Mouse (Mus musculus): ENCODE data around the gene Rbfox3. TPM values are rescaled to one million over a fixed set of nuclear protein-coding genes. Genes with fewer than 3 reads are reported as not detected.
A peak's percentile ranks its signal among the peaks of the same experiment; 100 is the strongest.

Rbfox3 gene
- total RNA-seq, 2 experiments from 2014 or later, result 350 to 371 TPM

DNA sequence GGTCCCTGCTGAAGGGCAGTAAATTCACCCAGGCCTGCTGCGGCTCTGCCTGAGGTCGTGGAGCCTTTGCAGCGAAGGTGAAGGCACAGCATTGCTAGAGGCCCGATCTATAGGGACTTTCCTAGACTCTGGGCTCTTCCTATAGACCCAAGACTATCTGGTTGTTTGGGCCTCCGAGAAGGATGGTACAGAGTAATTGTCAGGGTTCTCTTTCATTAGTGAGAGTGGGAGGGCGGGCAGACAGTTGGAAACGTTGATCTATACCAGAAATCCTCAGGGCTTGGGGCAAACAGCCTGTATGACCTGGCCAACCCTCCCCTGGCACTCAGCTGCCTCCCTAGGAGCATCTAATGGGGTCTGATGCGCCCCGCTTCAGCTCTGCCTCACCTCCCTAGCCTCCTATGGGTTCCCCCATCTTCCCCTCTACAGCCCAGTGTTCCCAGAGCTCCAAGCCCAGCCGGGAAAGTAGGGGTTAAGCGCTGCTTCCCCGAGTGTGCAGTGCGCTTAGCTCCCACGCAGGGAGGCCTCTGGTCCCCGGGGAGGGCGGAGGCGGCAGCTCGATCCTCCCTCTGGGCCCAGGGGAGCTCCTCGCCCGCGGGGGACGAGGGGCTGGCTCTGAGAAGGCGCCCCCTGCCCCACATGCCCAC lies 4.5 kb downstream of the Rbfox3 start:
- DNase-seq (ENCODE audit: low spot score in 2 of 2), result peak; percentile 69 to 81
- intact Hi-C loops (cut with DNase I), result loop anchor here (5.0 kb wide), 2 partner anchors 45 to 165 kb away; no protein-coding TSS in a partner anchor

DNA sequence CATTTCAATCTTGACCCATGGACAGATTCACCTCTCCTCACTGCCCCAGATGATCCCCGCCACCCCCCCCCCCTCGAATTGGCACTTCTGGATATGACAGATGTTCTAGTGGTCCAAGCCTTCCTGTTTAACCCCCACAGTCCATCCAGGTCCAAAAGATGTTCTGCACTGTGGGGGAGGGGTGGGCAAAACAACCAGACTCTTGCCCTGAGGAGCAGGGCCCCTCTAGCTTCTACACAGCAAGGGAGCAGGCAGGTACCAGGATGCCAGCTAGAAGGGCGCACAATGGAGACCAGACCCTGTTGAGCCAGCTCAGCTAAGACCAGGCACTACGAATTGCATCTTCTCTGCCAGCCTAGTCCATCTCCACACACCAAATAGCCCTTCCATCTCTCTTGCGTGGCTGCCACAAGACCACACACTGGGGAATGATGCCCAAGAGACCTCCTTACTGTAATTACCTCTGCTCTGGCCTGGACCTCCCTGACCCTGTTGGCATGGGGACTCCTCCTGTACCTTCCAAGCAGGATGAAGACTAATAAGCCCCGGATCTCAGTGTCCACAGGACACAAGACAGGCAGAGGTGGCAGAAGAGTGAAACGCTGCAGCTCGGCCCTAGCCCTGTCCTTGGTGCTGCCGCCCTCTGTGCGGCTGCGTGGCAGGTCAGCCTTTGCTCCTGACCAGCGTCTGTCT lies 5.1 kb downstream of the Rbfox3 start:
- intact Hi-C loops (cut with DNase I), result loop anchor here (5.0 kb wide), 2 partner anchors 44 to 164 kb away; no protein-coding TSS in a partner anchor
- peak; percentile 15 to 44 for DNase-seq (ENCODE audit: low spot score in 2 of 2)

DNA sequence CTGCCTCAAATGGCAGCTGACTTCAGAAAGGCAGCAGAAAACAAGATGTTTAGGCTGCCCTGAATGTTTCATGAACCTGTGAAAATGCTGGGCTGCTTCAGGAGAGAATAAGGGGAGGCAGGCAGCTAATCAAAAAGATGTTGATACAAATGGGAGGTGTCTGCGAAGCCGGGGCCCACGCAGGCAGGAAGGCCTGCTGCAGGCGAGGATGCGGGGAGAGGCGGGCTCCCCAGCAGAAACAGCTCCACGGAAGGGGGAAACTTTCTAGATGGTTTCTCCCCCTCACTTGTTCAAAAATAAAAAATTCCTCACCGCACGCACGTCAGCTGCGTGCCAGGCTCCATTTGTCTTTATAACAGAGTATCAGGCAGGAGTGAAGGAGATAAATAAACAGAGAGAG lies 5.7 kb downstream of the Rbfox3 start:
- intact Hi-C loops (cut with DNase I), result loop anchor here (5.0 kb wide), 2 partner anchors 43 to 163 kb away; no protein-coding TSS in a partner anchor
- DNase-seq (ENCODE audit: low spot score in 2 of 2), result peak; percentile 75 to 84

DNA sequence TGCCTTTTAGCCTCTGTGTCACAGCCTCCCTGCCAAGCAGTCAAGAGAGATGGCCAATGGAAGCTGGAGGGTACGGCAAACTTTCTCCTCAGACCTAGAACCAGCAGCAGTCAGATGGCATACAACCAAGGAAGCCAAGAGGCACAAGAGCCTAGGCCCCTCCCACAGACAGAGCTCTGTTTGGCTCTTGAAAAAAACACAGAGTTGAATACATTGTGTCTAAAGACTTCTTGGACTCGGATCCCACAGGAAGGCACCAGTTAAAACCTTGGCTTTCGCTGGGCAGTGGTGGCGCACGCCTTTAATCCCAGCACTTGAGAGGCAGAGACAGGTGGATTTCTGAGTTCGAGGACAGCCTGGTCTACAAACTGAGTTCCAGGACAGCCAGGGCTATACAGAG lies 7.1 kb downstream of the Rbfox3 start:
- intact Hi-C loops (cut with DNase I), result no loop called here
- DNase-seq (ENCODE audit: low spot score in 2 of 2), result no peak

DNA sequence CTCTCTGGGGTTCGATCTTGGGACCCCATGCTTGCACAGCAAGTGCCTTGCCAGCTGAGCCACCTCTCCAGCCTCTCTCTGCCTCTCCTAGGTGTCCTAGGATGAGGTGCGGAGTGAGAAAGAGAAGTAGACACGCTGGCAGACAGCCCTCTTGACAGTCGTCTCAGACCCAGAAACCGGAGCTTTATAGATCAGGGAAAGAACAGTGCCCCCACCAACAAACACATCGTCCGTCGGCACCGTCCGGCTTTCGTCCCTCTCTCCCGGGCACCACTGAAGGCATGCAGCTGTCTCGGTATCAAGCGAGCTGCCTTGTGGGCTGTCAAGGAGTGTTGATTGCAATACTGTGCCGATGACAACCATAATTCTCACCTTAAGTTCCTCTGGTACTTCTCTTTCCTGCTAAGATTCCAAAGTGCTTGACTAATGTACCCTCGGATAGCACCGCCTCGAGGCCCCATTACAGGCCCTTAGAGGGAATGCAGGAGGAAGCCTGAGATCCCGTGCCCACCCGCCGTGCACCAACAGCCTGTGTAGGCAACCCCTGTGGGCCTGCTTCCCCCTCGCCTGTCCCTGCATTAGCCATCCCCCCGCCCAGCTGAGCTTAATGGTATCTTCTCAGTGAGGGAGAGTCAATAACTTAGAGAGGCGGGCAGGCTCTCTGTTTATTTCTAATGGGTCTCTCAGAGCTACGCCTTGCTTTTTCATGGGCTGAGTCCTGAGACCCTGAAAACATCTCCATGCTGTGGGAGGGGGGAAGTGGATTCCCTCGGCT lies 11.4 kb downstream of the Rbfox3 start:
- intact Hi-C loops (cut with DNase I), result no loop called here

DNA sequence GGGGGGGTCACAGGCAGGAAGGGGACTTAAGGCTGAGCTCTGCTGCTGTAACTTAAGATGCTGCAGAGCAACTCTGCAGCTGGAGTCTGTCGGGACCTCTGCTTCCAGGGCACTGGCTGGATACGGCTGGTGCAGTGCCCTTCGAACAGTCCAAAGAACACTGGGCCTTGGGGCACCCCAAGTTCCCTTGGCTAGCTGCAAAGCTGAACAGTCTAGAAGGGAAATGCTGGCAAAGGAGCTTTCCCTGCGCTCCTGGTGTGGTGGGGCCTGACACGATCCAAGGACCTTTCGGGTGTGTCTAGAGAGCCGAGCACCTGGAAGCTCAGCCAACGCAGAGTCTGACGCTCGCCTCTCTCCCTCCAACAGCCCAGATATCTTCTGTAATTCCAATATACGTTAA lies 12.8 kb downstream of the Rbfox3 start:
- intact Hi-C loops (cut with DNase I), result no loop called here
- DNase-seq (ENCODE audit: low spot score in 2 of 2), result peak in 1 of 2 experiments; percentile 25

More for the DNA sequence above, 11.4 kb downstream of the Rbfox3 start:
- no peak for DNase-seq (ENCODE audit: low spot score in 2 of 2)

DNA sequence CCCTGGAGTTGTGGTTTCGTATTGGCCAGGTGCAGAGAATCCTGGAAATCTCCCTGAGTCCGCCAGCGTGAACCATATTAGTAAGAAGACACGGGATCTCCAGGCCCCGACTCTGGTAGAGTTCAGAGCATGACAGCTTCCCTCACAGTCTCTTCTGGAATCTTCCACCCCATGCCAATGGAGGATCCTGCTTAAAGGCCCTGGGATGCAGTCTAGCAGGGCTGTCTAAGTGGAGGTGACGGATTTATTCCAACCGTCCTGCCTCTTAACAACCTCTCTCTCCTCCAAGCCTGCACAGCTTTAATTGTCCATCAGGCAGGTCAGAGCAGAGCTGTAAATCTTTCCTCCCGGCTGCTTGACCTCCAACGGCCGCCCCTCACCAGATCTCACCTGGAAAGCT lies 13.2 kb downstream of the Rbfox3 start:
- intact Hi-C loops (cut with DNase I), result no loop called here
- no peak for DNase-seq (ENCODE audit: low spot score in 2 of 2)

DNA sequence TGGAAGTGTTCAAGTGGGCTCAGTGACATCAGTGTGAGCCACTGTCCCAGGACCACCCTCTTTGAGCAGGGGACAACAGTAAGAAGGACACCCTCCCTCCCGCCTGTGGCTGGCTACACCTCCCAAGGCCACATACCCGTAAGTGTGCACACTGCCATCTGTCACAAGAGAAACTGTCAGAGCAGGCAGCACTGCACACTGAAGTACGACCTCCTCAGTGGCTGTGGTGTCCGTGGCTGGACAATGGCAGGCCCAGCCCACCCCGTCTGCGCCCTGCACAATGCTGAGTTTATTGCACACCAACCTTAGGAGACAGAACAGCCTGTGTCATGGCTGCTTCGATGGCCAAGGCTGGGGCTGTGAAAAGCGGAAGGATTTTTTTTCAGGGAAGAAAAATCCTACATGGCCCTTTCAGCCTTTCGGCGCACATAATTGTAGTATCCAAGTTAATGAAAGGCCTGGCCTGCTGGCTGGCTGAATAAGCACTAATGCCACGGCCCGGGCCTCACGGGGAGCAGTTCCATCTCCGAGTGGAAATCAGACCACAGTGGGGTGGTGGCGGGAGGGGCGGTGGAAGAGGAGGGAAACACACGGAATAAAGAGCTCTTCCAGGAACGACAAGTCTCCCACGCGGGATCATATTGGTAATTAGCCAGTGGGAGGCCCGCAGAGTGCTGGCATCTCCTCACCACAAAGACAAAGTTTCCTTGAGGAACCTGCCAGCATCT lies 14.1 kb downstream of the Rbfox3 start:
- intact Hi-C loops (cut with DNase I), result no loop called here
- DNase-seq (ENCODE audit: low spot score in 2 of 2), result peak; percentile 41 to 55

DNA sequence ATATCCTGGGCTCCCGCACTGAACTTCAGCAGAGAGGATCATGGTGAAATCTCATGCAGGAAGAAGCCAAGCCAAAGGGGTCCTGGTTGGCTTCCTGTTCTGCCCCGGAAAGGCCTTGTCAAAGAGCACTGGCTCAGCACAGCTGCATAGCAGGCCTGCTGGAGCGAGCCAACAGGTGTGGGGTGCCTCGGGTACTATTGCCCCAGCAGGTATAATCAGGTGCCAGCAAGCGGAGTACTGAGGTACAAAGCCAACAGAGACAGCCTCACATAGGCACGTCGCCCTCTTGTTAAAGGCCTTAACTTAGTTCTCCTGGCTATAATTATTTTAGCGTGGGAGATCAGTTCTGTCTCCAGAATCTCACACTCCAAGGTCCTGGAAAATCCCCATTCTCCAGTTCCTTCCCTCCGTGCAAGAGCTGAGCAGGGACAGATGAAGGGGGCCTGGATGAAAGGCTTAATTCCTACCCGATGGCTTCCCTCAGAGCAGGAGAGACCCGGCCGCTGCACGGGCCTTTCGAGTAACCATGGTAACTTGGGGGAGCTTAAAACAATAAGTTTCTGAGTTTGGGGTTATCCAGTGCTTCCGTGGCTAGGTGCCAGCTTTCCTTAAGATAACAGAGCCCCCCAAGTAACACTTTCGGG lies 15.2 kb downstream of the Rbfox3 start:
- intact Hi-C loops (cut with DNase I), result no loop called here
- DNase-seq (ENCODE audit: low spot score in 2 of 2), result peak; percentile 47 to 57

DNA sequence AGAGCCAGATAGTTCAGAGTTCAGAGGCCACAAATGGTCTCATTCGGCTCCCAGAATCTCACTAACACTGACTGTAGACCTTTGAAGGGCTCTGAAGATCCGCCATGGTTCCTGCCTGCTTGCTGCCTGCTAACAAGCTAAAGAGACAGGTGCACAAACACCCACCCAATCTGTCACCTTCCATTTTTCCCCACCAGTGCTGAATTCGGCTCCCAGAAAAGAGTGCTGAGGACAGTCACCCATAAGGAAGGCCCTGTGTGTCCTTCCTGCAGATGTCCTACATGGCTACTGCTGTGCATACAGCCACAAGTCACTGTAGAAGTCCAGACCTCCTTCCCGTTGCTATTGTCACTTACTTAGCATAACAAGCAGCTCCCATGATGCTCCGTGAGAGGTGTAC lies 16.6 kb downstream of the Rbfox3 start:
- peak in 1 of 2 experiments; percentile 63 for DNase-seq (ENCODE audit: low spot score in 2 of 2)
- intact Hi-C loops (cut with DNase I), result no loop called here

DNA sequence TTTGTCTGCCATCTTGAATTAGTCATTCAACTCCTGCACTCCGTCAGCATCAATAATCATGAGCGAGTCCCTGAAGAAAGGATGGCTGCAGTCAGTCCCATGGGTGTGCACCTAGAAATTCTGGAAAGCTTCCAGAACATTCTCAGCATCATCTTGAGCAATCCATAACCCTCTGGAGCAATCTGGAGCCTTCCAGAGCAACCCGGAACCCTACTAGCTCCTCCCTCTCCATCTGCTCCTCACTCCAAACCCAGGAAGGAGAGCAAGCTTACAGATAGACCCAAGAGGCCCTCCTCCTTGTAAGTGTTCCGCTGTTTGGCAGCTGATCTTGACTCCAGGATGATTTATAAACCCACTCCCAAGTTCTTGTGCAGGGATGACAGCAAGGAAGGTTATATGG lies 17.2 kb downstream of the Rbfox3 start:
- DNase-seq (ENCODE audit: low spot score in 2 of 2), result no peak
- intact Hi-C loops (cut with DNase I), result no loop called here

DNA sequence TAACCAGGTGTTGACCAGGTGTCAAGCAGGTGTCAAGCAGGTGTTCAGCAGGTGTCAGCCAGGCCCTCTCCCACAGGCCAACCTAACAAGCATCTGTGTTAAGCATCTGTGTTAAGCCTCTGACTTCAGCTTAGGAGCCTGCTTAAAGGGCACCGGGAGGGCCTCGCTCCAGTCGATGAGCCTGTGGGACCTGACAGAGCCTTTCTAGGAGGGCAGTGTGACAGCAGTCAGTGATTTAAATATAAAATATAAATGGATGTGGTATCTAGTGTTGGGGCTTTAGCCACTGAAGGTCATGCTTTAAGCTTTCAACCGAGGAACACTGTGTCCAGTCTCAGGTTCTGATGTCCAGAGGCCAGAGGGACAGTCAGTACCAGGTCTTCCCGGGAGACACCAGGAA lies 18.5 kb downstream of the Rbfox3 start:
- no peak for DNase-seq (ENCODE audit: low spot score in 2 of 2)
- intact Hi-C loops (cut with DNase I), result no loop called here

DNA sequence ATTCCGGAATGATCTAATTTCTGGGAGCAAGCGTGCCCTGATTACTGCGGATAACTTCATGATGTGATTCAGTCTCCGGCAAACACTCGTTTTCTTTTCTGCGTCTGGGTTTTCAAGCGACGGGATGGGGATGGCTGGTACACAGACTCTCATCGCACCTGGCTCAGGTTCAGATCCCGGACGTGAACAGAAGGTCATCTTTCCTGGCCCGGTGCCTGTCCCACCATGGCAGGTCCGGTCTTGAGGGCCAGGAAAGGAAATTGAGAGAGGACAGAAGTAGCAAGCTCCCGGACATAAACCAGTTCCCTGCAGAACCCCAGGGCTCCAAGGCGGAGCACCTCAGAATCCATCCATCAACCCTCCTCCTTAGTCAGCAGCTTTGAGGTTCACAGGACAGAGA lies 19.9 kb downstream of the Rbfox3 start:
- DNase-seq (ENCODE audit: low spot score in 2 of 2), result no peak
- intact Hi-C loops (cut with DNase I), result no loop called here

DNA sequence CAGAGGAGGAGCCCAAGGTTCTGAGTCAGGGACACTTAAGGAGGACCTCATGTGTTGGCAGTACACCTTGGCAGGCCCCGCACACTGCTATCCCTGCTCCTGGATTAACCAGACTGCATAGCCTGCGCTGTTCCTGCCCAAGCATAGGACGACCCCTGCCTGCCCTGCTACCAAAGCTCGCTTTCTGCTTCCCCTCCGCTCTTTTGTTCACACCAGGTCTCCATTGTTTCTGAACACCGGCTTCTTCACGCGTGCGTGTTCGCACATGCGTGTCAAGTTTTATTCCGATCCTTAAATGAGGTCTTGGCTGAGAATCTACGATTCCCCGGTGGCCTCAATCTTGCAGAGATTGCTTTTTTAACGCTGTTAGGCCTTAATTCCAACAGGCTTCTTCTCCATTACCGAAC lies 20.4 kb downstream of the Rbfox3 start:
- intact Hi-C loops (cut with DNase I), result no loop called here
- DNase-seq (ENCODE audit: low spot score in 2 of 2), result no peak

DNA sequence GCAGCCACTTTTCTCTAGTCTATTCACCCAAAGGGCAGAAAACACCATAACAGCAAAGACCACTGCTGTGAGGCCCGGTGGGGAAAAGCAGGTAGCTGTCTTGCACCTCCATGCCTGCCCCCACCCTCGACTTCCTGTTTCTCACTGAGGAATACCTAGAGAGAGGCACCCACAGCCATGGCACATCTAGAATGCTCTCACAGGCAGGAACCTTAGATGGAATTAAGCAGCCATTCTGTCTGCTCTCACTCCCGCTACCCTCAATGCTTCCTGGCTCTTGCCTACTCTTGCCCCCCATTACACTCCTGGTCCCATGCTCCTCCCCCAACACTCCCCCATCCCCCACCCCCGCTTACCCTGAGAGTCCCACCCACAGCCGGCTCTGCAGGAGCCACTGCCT lies 20.9 kb downstream of the Rbfox3 start:
- no peak for DNase-seq (ENCODE audit: low spot score in 2 of 2)
- intact Hi-C loops (cut with DNase I), result no loop called here

DNA sequence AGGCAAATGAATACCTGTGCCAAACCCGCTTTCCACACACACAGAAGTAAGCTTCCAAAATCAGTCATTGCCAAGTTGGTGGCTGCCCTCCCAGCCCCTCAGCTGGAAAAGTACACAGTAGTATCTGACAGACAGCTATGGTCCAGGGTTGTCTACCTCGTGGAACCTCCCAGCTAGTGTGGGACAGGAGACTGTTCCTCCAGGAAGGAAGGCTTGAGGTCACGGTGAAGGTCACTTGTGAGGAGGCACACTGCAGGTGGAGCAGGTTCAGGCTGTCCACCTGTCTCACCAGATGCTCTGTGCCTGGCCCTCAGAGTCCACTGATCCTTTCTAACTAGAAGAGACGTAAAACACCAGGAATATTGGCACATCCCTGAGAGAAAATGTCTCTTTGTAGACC lies 21.9 kb downstream of the Rbfox3 start:
- DNase-seq (ENCODE audit: low spot score in 2 of 2), result no peak
- intact Hi-C loops (cut with DNase I), result no loop called here

DNA sequence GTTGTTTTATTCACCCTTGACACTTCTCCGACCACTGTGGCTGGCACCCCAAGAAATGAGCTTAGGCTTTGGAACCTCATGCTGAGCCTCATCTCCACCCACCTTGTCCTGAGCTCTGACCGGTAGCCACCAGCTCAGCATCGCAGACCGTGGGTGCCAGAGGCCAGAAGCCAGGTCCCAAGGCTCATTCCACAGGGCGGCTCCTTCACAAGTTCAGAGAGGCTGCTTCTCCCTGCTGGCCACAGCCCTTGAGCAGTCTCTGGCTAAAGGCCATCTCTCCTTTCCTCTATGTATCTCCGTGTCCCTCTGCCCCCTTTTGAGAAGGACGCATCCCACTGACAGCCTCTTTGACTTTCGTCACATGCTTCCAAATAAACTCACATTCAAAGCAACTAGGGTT lies 23.0 kb downstream of the Rbfox3 start:
- intact Hi-C loops (cut with DNase I), result no loop called here
- no peak for DNase-seq (ENCODE audit: low spot score in 2 of 2)

DNA sequence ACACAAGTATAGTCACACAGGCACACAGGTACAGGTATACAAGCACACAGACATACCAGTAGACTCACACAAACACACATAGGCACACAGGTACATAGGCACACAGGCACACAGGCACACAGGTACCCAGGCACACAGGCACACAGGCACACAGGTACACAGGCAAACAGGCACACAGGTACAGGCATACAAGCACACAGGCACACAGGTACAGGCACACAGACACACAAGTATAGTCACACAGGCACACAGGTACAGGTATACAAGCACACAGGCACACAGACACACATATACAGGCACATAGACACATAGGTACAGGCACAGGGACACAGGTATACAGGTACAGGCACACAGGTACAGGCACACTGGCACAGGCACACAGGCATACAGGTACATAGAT lies 24.2 kb downstream of the Rbfox3 start:
- DNase-seq (ENCODE audit: low spot score in 2 of 2), result no peak
- intact Hi-C loops (cut with DNase I), result no loop called here

DNA sequence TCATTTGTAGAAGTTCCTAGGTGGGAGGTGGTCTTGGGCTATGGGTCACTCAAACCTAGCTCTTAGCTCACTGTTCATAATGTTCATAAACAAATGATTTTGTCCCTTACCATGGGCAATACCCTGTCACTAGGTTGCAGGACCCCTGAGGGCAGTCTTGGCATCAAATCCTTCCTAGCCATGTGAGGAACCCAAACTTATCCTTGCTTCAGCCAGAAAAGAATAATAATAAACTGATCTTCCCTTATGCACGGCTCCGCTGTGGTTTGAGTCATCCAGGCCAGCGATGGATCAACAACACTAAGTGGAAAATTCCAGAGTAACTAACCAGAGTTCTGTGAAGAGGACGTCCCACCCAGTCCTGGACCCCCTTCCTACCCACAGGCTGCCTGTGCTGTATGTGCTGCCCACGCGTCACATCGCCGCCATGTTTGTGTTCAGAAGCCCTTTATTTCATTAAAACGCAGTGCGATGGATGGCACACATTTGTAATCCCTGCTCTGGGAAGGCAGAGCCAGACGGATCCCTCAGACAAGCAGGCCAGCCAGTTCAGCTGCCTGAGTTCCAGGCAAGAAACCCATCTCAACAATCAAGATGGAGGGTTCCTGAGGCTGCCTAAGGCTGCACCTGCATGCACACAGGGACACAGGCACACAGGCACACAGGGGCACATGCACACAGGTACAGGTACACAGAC lies 25.0 kb downstream of the Rbfox3 start:
- no peak for DNase-seq (ENCODE audit: low spot score in 2 of 2)
- intact Hi-C loops (cut with DNase I), result no loop called here
